Mouse (Mus musculus) MN1 (cell line): ENCODE measurements around the gene Hopx.

Source experiments
- DNase-seq: peaks from one replicate; pipeline ENCODE4 v3.0.0-alpha.2; 2016; ENCODE audit warnings: low spot score

Gene Hopx

GRCm38 (mm10) chr5:77114817-77115731 lies at the start of gene Hopx:
Gene Hopx (minus strand): TSS chr5:77115121.
- peak; percentile 70 for DNase-seq

- no peak for DNase-seq
Measured at GRCm38 (mm10) chr5:77163597-77163996, 48.7 kb upstream of the Hopx start.

GRCm38 (mm10) chr5:77162566-77162965 lies 47.6 kb upstream of the Hopx start:
- no peak for DNase-seq

GRCm38 (mm10) chr5:77157777-77158540 lies 43.0 kb upstream of the Hopx start:
- no peak for DNase-seq

GRCm38 (mm10) chr5:77156938-77157337 lies 42.0 kb upstream of the Hopx start:
- no peak for DNase-seq

GRCm38 (mm10) chr5:77155526-77155925 lies 40.6 kb upstream of the Hopx start:
- no peak for DNase-seq

GRCm38 (mm10) chr5:77154812-77155211 lies 39.9 kb upstream of the Hopx start:
- DNase-seq: no peak

- DNase-seq: no peak
Measured at GRCm38 (mm10) chr5:77151738-77152137, 36.8 kb upstream of the Hopx start.

GRCm38 (mm10) chr5:77151075-77151474 lies 36.2 kb upstream of the Hopx start:
- DNase-seq: no peak

GRCm38 (mm10) chr5:77148021-77148621 lies 33.2 kb upstream of the Hopx start:
- DNase-seq: no peak

GRCm38 (mm10) chr5:77146459-77147170 lies 31.7 kb upstream of the Hopx start:
- DNase-seq: no peak

GRCm38 (mm10) chr5:77144647-77145046 lies 29.7 kb upstream of the Hopx start:
- no peak for DNase-seq

- DNase-seq: no peak
Measured at GRCm38 (mm10) chr5:77143076-77143475, 28.2 kb upstream of the Hopx start.

- no peak for DNase-seq
Measured at GRCm38 (mm10) chr5:77141336-77141735, 26.4 kb upstream of the Hopx start.

GRCm38 (mm10) chr5:77140861-77141260 lies 25.9 kb upstream of the Hopx start:
- DNase-seq: no peak

- DNase-seq: peak; percentile 30
Measured at GRCm38 (mm10) chr5:77140108-77140507, 25.2 kb upstream of the Hopx start.

- no peak for DNase-seq
Measured at GRCm38 (mm10) chr5:77137701-77138265, 22.9 kb upstream of the Hopx start.

GRCm38 (mm10) chr5:77136684-77137224 lies 21.8 kb upstream of the Hopx start:
- no peak for DNase-seq

GRCm38 (mm10) chr5:77134961-77135360 lies 20.0 kb upstream of the Hopx start:
- no peak for DNase-seq

GRCm38 (mm10) chr5:77134465-77134864 lies 19.5 kb upstream of the Hopx start:
- no peak for DNase-seq

- DNase-seq: peak; percentile 9
Measured at GRCm38 (mm10) chr5:77133960-77134359, 19.0 kb upstream of the Hopx start.
